In the genomic region with DNA sequence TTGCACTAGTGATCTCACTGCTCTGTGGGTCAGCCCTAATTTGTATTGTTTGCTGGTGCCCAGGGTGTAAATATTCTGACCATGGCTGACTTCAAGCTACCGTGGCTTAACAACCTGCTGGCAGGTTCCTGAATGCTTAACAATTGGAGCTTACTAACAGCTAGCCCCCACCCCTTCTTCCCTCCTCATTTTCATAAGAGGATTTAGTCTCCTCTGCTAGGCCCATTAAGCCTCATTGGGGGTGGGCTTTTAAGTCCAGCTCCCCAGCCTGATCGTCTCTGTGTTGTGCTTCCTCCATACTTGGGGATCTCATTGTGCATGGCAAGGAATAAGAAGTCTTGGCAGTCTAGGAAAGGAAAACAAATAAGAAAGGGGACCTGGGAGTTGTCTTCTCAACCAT, we compare ENCODE assay signal across 16 mouse cellular contexts.
DNase-seq lines count a peak whose midpoint lies in the region; ATAC-seq and TF ChIP-seq lines count a peak whose summit lies in the region.
"Had no signal": no experiment of that assay in that cellular context is flagged by ENCODE, and none has a peak within 500 bp of the region (broad histone marks: within the 10 kb centered on the region; RNA-seq: fewer than 3 reads in every experiment).

No protein-coding gene starts in this region.

- H3K4me2 ChIP-seq in forebrain, embryonic 11.5 days (ENCODE audit: low read depth, low read length, severe bottlenecking): no peak overlapping the region
- no peak overlapping the region for H3K4me2 ChIP-seq in forebrain, embryonic 16.5 days (ENCODE audit: low read length)
- H3K4me2 ChIP-seq in midbrain, embryonic 14.5 days (ENCODE audit: low read length): no peak overlapping the region
- H3K4me2 ChIP-seq: heart, embryonic 11.5 days; hindbrain, embryonic 14.5 days had no signal

- 4% methylated on average over 2 of the region's 2 CpGs for WGBS in forebrain, embryonic 11.5 days
- WGBS in forebrain, embryonic 16.5 days: 4% methylated on average over 2 of the region's 2 CpGs
- 4% methylated on average over 2 of the region's 2 CpGs for WGBS in midbrain, embryonic 14.5 days
- WGBS in cerebellum, adult 2 months: 62% methylated on average over 2 of the region's 2 CpGs

- DNase-seq in forebrain, embryonic 11.5 days (ENCODE audit: low spot score): no peak
- DNase-seq in brain, embryonic 14.5 days (ENCODE audit: low read depth): peak; percentile 68
- peak; percentile 56 for DNase-seq in midbrain, embryonic 14.5 days
- peak; percentile 51 for DNase-seq in retina, postnatal 7 days (ENCODE audit: low read depth, low spot score)
- DNase-seq in cerebellum, adult 2 months: no peak
- no peak for DNase-seq in cerebellum, adult 8-10 months
- DNase-seq: adrenal gland, postnatal 10 days; cerebellum, adult 11-12 months; cerebellum, postnatal 10 days; gastrocnemius, postnatal 10 days; heart, adult 18-20 months had no signal

- no peak for TF ChIP-seq POLR2A in brain, embryonic 14.5 days (IDR thresholded peaks at IDR 0.05; ENCODE audit: borderline replicate concordance, extremely low read depth, insufficient read depth, insufficient read length, poor library complexity, severe bottlenecking)
- TF ChIP-seq POLR2A in cerebellum, adult 2 months (IDR thresholded peaks at IDR 0.05; ENCODE audit: borderline replicate concordance, insufficient read depth, low read length): no peak

- no peaks in the 10 kb centered on the region for H3K36me3 ChIP-seq in forebrain, embryonic 11.5 days (ENCODE audit: control insufficient read depth, insufficient read depth, low read length)
- H3K36me3 ChIP-seq in forebrain, embryonic 16.5 days (ENCODE audit: control insufficient read depth, insufficient read depth): no peaks in the 10 kb centered on the region
- no peaks in the 10 kb centered on the region for H3K36me3 ChIP-seq in midbrain, embryonic 14.5 days (ENCODE audit: control insufficient read depth, insufficient read depth, low read length)
- H3K36me3 ChIP-seq: embryonic facial prominence, embryonic 10.5 days; hindbrain, embryonic 10.5 days had no signal

- H3K4me1 ChIP-seq in forebrain, embryonic 11.5 days (replicated peaks; ENCODE audit: control insufficient read depth, insufficient read depth, low read length): peaks cover 5% of the 10 kb centered on the region; the same call in 1 of the 2 replicates
- no peaks in the 10 kb centered on the region for H3K4me1 ChIP-seq in forebrain, embryonic 16.5 days (replicated peaks; ENCODE audit: control insufficient read depth, insufficient read depth, low read length)
- peaks cover 6% of the 10 kb centered on the region; the same call in 1 of the 2 replicates for H3K4me1 ChIP-seq in midbrain, embryonic 14.5 days (ENCODE audit: control insufficient read depth, insufficient read depth, low read length)
- no peaks in the 10 kb centered on the region for H3K4me1 ChIP-seq in cerebellum, adult 2 months (ENCODE audit: control insufficient read depth, insufficient read depth, low read length)
- H3K4me1 ChIP-seq: embryonic facial prominence, embryonic 10.5 days; hindbrain, embryonic 10.5 days had no signal

- ATAC-seq in forebrain, embryonic 11.5 days (replicated peaks; ENCODE audit: low FRiP score): peak; percentile 42
- no peak for ATAC-seq in forebrain, embryonic 16.5 days
- no peak for ATAC-seq in midbrain, embryonic 14.5 days (ENCODE audit: low FRiP score, low TSS enrichment)

- no peak overlapping the region for H3K4me3 ChIP-seq in forebrain, embryonic 11.5 days (ENCODE audit: low read depth, low read length)
- no peak overlapping the region for H3K4me3 ChIP-seq in forebrain, embryonic 16.5 days (replicated peaks; ENCODE audit: low read length)
- H3K4me3 ChIP-seq in midbrain, embryonic 14.5 days (replicated peaks; ENCODE audit: low read depth, low read length): no peak overlapping the region
- no peak overlapping the region for H3K4me3 ChIP-seq in cerebellum, adult 2 months (replicated peaks; ENCODE audit: insufficient read depth, low read depth, low read length)
- H3K4me3 ChIP-seq: embryonic facial prominence, embryonic 10.5 days; hindbrain, embryonic 10.5 days had no signal

- no peaks in the 10 kb centered on the region for H3K9me3 ChIP-seq in forebrain, embryonic 11.5 days (ENCODE audit: control insufficient read depth, low read length)
- no peaks in the 10 kb centered on the region for H3K9me3 ChIP-seq in forebrain, embryonic 16.5 days (ENCODE audit: control insufficient read depth, low read length)
- no peaks in the 10 kb centered on the region for H3K9me3 ChIP-seq in midbrain, embryonic 14.5 days (ENCODE audit: control insufficient read depth, low read length)
- H3K9me3 ChIP-seq: embryonic facial prominence, embryonic 10.5 days; hindbrain, embryonic 10.5 days had no signal

- no peak overlapping the region for H3K9ac ChIP-seq in forebrain, embryonic 11.5 days (ENCODE audit: low read length)
- no peak overlapping the region for H3K9ac ChIP-seq in forebrain, embryonic 16.5 days (replicated peaks; ENCODE audit: low read depth, low read length)
- H3K9ac ChIP-seq in midbrain, embryonic 14.5 days (replicated peaks; ENCODE audit: low read length): no peak overlapping the region
- H3K9ac ChIP-seq: hindbrain, embryonic 14.5 days had no signal

- H3K27ac ChIP-seq in forebrain, embryonic 11.5 days (ENCODE audit: low read depth, low read length): no peak overlapping the region
- no peak overlapping the region for H3K27ac ChIP-seq in forebrain, embryonic 16.5 days (ENCODE audit: low read length)
- no peak overlapping the region for H3K27ac ChIP-seq in midbrain, embryonic 14.5 days (replicated peaks; ENCODE audit: low read depth, low read length)
- no peak overlapping the region for H3K27ac ChIP-seq in cerebellum, adult 2 months (ENCODE audit: insufficient read depth, low read length)
- H3K27ac ChIP-seq: embryonic facial prominence, embryonic 10.5 days; hindbrain, embryonic 10.5 days; hindbrain, embryonic 14.5 days had no signal

- no peak for TF ChIP-seq CTCF in brain, embryonic 14.5 days (IDR thresholded peaks at IDR 0.05; ENCODE audit: borderline replicate concordance, extremely low read depth, insufficient read depth, insufficient read length)
- no peak for TF ChIP-seq CTCF in cerebellum, adult 2 months (IDR thresholded peaks at IDR 0.05; ENCODE audit: borderline replicate concordance, insufficient read depth, low read depth, low read length)

- H3K27me3 ChIP-seq in forebrain, embryonic 11.5 days (ENCODE audit: control insufficient read depth, insufficient read depth, low read length): peaks cover 2% of the 10 kb centered on the region; the same call in 1 of the 2 replicates
- H3K27me3 ChIP-seq in forebrain, embryonic 16.5 days (replicated peaks; ENCODE audit: control insufficient read depth, insufficient read depth, low read length): no peaks in the 10 kb centered on the region
- H3K27me3 ChIP-seq in midbrain, embryonic 14.5 days (ENCODE audit: control insufficient read depth, insufficient read depth, low read length): no peaks in the 10 kb centered on the region
- no peaks in the 10 kb centered on the region for H3K27me3 ChIP-seq in cerebellum, adult 2 months (ENCODE audit: control insufficient read depth, insufficient read depth, low read length)

Comparison
In these comparisons a context has a peak if more than half of its experiments do, and no peak if none do; other contexts are left out.
1. DNase-seq: peak in brain, embryonic 14.5 days (single experiment), midbrain, embryonic 14.5 days (single experiment) and retina, postnatal 7 days (single experiment); none in forebrain, embryonic 11.5 days (single experiment), cerebellum, adult 2 months (0 of 2) and cerebellum, adult 8-10 months (single experiment).